Mouse (Mus musculus) adipocyte (in vitro differentiated cells): ENCODE measurements around the gene Rdh19.

ENCODE experiments used
- DNase-seq: peaks from one replicate; pipeline ENCODE4 v3.0.0-alpha.2; 2016; ENCODE audit warnings: low spot score

Gene Rdh19

GRCm38 (mm10) chr10:127879155-127879688 lies 29.5 kb downstream of the Rdh19 start:
- peak; percentile 10 for DNase-seq

- no peak for DNase-seq
Observed at GRCm38 (mm10) chr10:127881041-127881440, 31.3 kb downstream of the Rdh19 start.

DNA sequence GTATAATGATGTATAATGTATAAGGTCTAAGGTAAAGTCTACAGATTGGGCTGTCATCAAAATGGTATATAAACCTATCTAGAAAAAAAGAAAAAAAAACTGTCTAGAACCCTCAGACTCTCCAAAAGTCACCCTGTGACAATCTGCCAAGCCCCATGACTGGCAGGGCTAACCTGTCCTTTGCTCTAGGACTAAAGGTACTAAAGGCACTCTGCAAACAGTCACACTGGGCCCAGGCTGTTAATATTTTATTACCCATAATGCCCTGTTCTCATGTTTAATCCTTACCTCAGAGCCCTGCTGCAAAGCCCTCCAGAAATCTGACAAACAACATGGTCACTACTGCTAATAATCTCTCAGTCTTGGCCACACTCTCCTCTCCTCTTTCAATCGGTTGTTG lies 36.8 kb downstream of the Rdh19 start:
- DNase-seq = no peak

- no peak for DNase-seq
Observed at GRCm38 (mm10) chr10:127886971-127887370, 37.2 kb downstream of the Rdh19 start.

DNA sequence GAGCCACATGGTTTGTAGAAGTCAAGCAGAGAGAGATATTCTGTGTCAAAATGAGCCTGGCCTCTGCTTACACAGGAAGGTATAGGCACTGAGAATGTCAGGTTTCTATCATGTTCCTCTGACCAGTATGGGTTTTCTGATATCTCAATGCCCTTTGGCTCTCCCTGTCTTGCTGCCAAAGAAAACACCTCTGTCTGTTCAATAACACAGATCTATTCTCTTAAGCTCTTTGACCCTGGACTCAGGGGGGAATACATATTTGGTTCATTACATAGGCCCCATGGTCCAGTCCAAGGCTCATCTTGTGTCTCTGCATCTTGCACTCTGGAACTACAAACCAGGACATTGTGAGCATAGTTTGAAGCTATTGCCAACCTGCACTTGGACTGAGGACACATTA lies 38.9 kb downstream of the Rdh19 start, which contains the start of gene Rdh7:
TSS of gene Rdh7 (minus strand) at position 213 of the 400 bp plus-strand sequence.
- no peak for DNase-seq

- DNase-seq = no peak
Observed at GRCm38 (mm10) chr10:127891481-127891880, 41.8 kb downstream of the Rdh19 start.

GRCm38 (mm10) chr10:127893163-127894022 lies 43.7 kb downstream of the Rdh19 start:
- peak; percentile 12 for DNase-seq

DNA sequence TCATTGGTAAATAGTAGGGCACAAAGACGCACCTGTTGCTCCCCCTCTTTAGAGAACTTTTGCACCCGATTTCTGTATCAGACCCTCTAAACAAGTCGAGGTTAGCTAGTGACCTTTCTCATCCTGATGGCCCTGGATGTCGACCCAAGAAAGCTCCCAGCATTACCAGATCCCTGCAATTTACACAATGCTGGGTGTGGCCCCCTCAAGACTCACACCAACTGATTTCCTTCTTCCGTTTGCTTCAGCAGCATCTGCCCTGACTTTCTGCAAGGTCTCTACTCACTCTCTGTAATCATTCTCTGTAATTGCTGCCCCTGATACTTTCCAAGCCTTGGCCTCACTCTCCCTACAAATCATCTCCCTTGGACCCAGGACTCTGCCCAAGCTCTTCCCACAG lies 47.0 kb downstream of the Rdh19 start:
- DNase-seq = no peak

- no peak for DNase-seq
Observed at GRCm38 (mm10) chr10:127897506-127897905, 47.8 kb downstream of the Rdh19 start.

DNA sequence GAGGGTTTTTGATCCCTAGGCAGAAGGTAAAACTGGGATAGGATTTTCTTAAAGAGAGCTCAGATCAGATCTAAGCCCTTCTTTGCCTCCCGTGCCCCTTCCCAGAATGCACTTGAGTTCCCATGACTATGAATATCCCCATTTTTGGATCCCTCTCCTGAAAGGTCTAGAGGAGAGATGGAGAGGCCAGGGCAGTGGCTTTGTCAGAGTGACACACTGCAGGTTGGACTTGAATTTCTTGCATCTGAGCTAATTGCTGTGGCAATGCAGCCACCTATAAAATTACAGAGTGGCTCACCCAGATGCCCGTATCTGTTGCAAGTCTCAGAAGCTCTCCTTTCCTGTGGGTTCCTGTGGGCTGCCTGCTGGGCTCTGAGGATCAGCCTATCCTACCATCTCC lies 48.5 kb downstream of the Rdh19 start, which contains the start of gene Sdr9c7:
TSS of gene Sdr9c7 (plus strand) at position 301 of the 400 bp plus-strand sequence.
- no peak for DNase-seq

GRCm38 (mm10) chr10:127899783-127900182 lies 50.1 kb downstream of the Rdh19 start:
- DNase-seq = no peak

DNA sequence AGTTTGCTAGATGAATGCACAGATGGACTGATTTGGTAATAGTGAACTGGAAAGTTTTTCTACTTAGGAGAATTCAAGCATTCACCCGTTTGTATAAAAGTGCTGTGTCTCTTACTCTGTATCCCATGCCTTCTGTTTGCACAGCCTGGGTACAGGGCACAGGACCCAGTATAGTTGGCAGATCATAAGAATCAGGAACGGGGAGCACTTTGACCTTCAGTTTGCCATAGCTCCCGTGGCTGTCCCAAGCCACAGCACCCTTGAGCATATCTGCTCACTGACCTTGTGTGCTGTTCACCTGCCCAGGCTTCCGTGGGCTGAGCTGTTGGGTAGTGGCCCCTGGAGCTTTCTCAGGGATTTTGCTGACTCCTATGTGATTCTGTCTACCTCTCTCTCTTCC lies 52.0 kb downstream of the Rdh19 start:
- DNase-seq = no peak

DNA sequence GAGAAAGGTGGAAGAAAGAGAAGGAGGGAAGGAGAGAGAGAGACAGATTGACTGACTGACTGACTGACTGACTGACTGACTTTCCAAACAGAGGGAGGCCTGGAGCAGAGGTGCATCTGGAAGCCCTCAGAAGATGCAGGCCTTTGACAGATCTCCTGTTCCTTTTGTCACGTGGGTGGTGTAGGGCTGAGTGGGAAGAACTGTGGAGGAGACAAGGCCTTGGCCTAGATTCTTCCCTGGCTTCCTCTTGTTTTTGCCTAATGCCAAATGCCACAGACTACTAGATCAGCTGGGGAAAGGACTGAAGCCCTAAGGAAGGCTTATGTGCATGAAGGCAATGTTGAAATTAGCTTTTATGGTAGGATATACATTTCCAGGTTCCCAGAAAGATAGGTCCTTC lies 53.4 kb downstream of the Rdh19 start:
- DNase-seq = no peak

DNA sequence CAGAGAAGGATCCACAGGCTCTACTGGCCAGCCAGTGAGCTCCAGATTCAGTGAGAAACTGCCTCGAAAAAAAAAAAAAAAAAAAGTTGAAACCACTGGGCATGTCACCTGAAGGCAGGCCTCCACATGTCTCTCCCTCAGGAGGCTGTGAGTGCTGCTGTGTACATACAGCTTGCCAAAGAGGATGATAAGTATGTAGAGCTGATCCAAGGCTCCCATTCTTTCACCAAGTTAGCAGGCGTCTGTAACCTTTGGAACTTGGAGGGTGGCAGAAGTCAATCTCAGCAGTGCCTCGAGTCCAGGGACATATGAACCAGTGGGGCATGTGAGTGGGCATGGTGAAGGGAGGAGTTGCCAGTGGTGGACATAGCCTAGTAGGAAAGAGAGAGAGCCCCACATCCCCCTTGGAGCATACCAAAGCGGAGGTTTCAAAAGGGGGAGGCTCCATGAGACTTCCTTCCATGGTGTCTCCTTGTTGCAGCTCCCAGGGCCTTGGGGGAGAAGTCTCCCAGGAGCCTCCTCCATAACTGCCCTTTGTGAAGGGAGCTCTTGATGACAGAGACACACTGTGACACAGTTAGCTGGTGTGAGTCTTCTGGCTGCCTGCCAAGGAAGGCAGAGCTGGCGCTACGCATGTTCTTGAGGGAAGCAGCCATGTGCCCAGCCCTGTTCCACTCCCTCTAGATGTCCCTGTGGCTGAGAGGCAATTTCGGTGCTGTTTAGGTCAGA lies 55.2 kb downstream of the Rdh19 start:
- peak; percentile 82 for DNase-seq

- no peak for DNase-seq
Observed at GRCm38 (mm10) chr10:127906138-127906537, 56.4 kb downstream of the Rdh19 start.

- no peak for DNase-seq
Observed at GRCm38 (mm10) chr10:127907386-127907951, 57.7 kb downstream of the Rdh19 start.
